Mouse (Mus musculus): ENCODE data around the gene Id1. TPM values are rescaled to one million over a fixed set of nuclear protein-coding genes. Genes with fewer than 3 reads are reported as not detected.

Gene Id1
- polyA plus RNA-seq, 1 experiment from 2014 or later, result 161 TPM

DNA sequence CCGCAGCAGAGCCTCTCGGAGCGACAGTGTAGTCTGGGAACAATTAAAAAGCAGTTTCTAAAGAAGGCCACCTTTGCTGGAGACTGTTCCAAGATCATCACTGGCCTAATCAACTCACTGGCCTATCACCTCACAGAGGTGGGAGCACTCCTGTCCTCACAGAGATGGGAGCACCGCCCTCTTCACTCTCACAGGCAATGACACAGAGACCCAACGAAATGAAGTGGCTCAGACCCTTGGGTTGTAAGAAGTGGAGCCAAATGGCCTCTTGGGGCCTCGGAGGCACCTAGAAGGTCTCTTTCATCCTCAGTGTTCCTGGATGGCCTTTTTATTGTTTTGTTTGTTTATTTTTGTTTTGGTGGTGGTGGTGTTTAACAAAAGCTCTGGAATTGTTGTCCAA, 9.8 kb upstream of the Id1 start:
- Histone ChIP-seq H3K4me1 (peaks cover 78% of the 10 kb centered on the region), H3K4me3 (no peak overlapping the region), H3K9me3 (no peaks in the 10 kb centered on the region), H3K27me3 (replicated peaks; ENCODE audit: low read depth, poor library complexity, severe bottlenecking) (peaks cover 21% of the 10 kb centered on the region), H3K36me3 (replicated peaks) (no peaks in the 10 kb centered on the region), H3K27ac (replicated peaks) (peak overlapping the region; percentile 36; the same call in 1 of the 2 replicates)
- DNase-seq (ENCODE audit: low spot score), result no peak
- WGBS, result 71% methylated on average over 6 of the region's 6 CpGs

DNA sequence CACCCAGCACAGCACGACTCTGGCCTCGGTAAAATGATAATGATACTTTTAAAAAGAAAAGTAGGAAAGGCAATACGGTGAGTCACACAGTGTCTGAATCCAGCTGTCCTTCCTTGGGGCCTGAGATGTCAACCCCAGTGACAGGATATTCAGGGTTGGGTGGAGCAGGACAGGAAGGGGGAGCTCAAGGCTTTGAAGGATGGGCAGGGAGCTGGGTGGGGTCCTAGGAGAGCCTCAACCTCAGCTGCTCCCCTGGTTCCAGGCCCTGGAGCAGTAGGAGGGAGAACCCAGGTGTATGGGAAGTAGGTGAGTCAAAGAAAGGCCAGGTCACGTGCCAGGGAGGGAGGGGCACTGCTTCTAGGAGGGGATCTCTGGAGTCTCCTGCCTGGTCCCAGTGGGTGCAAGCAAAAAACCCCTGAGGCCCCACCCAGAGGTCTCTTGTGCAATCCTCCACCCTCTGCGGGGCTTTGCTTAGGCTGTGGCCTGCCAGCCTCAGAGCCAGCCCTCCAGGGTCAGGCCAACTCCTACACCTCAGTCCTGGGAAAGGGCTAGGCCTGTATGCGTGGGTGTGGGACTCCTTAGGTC, 9.2 kb upstream of the Id1 start:
- H3K4me1 ChIP-seq, result peaks cover 82% of the 10 kb centered on the region
- H3K36me3 ChIP-seq (replicated peaks), result no peaks in the 10 kb centered on the region
- peaks cover 21% of the 10 kb centered on the region for H3K27me3 ChIP-seq (replicated peaks; ENCODE audit: low read depth, poor library complexity, severe bottlenecking)
- H3K27ac ChIP-seq (replicated peaks), result peak overlapping the region; percentile 86
- WGBS, result 75% methylated on average over 6 of the region's 6 CpGs
- H3K9me3 ChIP-seq, result no peaks in the 10 kb centered on the region
- no peak for DNase-seq (ENCODE audit: low spot score)
- no peak overlapping the region for H3K4me3 ChIP-seq

DNA sequence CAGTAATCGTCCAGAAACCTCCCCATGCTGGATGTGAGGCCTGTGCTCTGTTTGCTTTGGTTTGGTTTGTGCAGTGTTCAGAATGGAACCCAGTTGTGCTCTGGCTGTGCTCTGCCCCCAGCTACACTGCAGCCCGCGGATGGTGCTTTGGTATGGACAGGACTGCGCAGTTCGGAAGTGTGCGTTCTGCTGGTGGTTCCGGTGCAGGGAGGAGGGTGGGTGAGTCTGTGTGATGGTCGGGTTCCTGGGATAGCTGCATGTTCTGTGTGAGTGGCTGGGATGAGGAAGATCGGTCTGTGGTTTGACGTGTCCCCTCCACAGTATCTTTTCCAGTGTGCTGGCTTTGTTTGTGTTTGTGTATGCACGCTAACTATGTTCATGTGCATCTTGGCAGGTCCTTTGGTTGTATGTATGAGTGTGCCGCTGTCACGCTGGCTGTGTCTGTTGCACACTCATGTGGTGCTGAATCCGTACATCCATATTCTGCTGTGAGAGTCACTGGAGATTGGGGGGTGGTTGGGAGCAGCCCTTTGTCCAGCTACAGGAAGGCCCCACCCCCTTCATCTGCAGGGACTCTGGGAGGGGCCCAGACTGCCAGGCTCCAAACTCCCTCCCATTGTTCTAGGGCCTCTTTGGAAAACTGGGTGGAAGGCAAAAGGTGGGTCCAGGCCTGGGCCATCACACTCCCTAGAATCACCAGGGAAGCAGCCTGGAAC, 8.1 kb upstream of the Id1 start:
- Histone ChIP-seq H3K4me3 (no peak overlapping the region), H3K27ac (replicated peaks) (peak overlapping the region; percentile 86), H3K4me1 (peaks cover 92% of the 10 kb centered on the region), H3K9me3 (no peaks in the 10 kb centered on the region), H3K36me3 (replicated peaks) (no peaks in the 10 kb centered on the region), H3K27me3 (replicated peaks; ENCODE audit: low read depth, poor library complexity, severe bottlenecking) (peaks cover 18% of the 10 kb centered on the region)
- WGBS, result 79% methylated on average over 14 of the region's 14 CpGs
- no peak for DNase-seq (ENCODE audit: low spot score)

DNA sequence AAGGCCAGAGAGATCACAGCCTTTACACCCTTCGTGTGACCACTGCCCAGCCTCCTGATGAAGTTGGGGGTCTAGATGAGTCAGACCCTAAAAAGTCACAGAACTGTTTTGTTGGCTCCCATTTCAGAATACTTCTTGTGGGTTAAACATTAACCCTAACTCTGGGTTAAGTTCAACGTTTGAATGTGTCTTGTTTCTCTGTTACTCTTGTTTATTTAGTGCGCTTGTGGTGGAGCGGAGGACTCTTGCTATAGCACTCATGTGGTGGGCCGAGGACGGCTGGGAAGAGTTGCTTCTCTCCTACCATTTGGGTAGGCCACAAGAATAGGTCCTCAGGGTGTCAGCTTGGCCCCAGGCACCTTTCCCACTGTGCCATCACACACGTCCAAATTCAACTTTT, 7.5 kb upstream of the Id1 start:
- no peak overlapping the region for H3K4me3 ChIP-seq
- no peaks in the 10 kb centered on the region for H3K9me3 ChIP-seq
- H3K36me3 ChIP-seq (replicated peaks), result no peaks in the 10 kb centered on the region
- H3K27me3 ChIP-seq (replicated peaks; ENCODE audit: low read depth, poor library complexity, severe bottlenecking), result 0 out of 2 replicates have a peak, but pooled peaks cover 12% of the 10 kb centered on the region
- H3K27ac ChIP-seq (replicated peaks), result peak overlapping the region; percentile 86
- H3K4me1 ChIP-seq, result peaks cover 97% of the 10 kb centered on the region
- DNase-seq (ENCODE audit: low spot score), result no peak
- WGBS, result 71% methylated on average over 7 of the region's 7 CpGs

DNA sequence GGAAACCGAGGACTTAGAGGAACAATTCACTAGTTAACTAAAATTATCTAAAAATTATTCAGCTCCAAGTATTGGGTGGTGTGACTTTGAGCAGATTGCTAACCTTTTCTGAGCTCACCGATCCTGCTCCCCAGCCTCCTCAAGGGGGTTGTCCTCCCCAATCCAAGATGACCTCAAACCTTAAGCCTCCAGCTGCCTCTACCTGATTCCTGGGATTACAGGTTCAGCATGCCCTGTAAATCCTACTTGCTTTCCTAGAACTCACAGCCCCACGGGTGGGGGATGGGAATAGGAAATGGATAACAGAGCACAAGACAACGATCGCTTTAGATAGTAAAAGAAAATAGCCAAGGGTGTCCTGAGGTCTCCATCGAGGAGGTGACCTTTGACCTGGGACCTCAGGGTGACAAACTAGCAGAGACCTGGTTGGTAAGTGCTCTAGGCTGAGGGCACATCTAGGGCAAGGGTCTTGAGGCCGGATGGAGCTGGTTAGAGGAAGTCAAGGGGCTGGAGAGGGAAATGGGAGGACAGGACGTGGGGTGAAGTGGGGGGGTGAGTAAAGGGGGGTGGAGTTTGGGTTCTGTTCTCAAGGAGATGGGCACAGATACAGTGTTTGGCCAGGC, 6.9 kb upstream of the Id1 start:
- H3K27ac ChIP-seq (replicated peaks), result peak overlapping the region; percentile 86
- H3K9me3 ChIP-seq, result no peaks in the 10 kb centered on the region
- H3K27me3 ChIP-seq (replicated peaks; ENCODE audit: low read depth, poor library complexity, severe bottlenecking), result 0 out of 2 replicates have a peak, but pooled peaks cover 12% of the 10 kb centered on the region
- peak overlapping the region; percentile 34 for H3K4me3 ChIP-seq
- DNase-seq (ENCODE audit: low spot score), result no peak
- no peaks in the 10 kb centered on the region for H3K36me3 ChIP-seq (replicated peaks)
- 27% methylated on average over 8 of the region's 8 CpGs for WGBS
- peaks cover 97% of the 10 kb centered on the region for H3K4me1 ChIP-seq

DNA sequence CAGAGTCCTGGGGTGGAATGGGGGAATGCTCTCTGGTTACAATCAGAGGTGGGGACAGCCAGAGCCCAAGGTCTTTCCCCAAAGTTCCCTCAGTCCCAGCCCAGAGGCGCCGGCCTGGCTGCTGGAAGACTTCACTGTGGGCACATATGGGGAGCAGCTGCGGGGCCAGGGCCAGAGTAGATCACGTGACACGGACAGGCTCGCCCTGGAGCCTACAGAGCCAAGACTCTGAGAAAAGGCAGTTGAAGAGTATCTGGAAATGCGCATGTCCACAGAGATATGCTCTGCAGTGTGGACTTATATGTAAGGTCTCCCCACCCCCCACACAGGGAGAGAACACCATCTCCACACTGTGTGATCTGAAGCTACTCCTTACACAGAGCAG, 6.4 kb upstream of the Id1 start:
- DNase-seq (ENCODE audit: low spot score), result peak; percentile 93
- H3K36me3 ChIP-seq (replicated peaks), result no peaks in the 10 kb centered on the region
- H3K27me3 ChIP-seq (replicated peaks; ENCODE audit: low read depth, poor library complexity, severe bottlenecking), result 0 out of 2 replicates have a peak, but pooled peaks cover 9% of the 10 kb centered on the region
- WGBS, result 21% methylated on average over 7 of the region's 7 CpGs
- H3K4me3 ChIP-seq, result peak overlapping the region; percentile 34
- H3K27ac ChIP-seq (replicated peaks), result peak overlapping the region; percentile 86
- H3K9me3 ChIP-seq, result no peaks in the 10 kb centered on the region
- H3K4me1 ChIP-seq, result peaks cover 97% of the 10 kb centered on the region

DNA sequence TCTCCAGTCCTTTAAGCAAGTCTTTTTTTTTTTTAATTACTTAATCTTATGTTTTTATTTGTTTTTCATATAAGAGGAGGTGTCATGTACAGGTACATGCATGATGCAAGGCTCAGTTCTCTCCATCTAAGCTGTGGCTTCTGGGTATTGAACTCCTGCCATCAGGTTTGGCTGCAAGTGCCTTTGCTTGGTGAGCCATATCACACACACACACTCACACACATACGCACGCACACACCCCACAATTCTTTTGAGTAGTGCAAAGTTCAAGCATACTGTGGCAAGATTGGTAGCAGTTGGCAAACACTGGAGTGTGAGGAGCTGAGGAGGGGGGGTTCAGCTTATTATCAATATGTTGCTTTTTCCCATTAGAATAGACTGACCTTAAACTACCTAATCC, 2.9 kb upstream of the Id1 start:
- Histone ChIP-seq H3K4me3 (no peak overlapping the region), H3K36me3 (replicated peaks) (peaks cover 10% of the 10 kb centered on the region), H3K4me1 (peaks cover 93% of the 10 kb centered on the region), H3K27me3 (replicated peaks; ENCODE audit: low read depth, poor library complexity, severe bottlenecking) (no peaks in the 10 kb centered on the region), H3K9me3 (no peaks in the 10 kb centered on the region), H3K27ac (replicated peaks) (peak overlapping the region; percentile 96)
- WGBS, result 93% methylated on average over 2 of the region's 2 CpGs
- no peak for DNase-seq (ENCODE audit: low spot score)

DNA sequence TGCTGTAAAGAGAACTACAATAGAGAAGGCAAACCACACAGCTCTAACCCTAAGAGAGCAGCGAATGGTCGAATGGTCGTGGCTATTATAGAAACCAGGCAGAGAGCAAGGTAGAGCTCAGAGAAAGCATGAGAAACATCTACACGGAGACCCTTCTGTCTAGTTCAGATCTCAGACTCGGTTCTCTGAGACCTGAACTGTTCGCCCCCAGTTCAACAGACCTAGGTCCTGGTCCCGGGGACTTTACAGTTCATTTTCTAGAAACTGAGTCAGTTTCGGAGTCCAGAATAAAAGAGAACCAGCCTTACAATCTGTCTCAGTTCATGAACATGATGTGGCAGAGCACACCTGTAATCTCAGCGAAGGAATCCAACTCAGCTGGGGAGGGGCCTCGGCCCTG, 1.6 kb upstream of the Id1 start:
- Histone ChIP-seq H3K9me3 (no peaks in the 10 kb centered on the region), H3K27me3 (replicated peaks; ENCODE audit: low read depth, poor library complexity, severe bottlenecking) (no peaks in the 10 kb centered on the region), H3K4me3 (peak overlapping the region; percentile 86), H3K36me3 (replicated peaks) (peaks cover 11% of the 10 kb centered on the region), H3K27ac (replicated peaks) (peak overlapping the region; percentile 96), H3K4me1 (peaks cover 93% of the 10 kb centered on the region)
- WGBS, result 14% methylated on average over 10 of the region's 10 CpGs
- DNase-seq (ENCODE audit: low spot score), result no peak

DNA sequence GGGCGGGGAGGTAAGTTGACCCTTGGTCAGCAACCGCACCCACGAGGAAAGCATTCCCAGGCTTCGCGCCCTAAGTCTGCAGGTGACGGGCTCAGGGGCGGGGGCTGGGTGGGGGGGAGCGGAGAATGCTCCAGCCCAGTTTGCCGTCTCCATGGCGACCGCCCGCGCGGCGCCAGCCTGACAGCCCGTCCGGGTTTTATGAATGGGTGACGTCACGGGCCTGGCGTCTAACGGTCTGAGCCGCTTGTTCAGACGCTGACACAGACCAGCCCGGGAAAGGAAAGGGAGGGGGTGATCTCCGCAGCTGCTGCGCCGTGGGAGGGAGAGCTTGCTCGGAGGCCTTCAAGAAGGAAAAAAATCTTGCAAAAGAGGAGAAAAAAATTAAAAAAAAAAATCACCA, 1.1 kb upstream of the Id1 start:
- DNase-seq (ENCODE audit: low spot score), result peak; percentile 99
- peak overlapping the region; percentile 96 for H3K27ac ChIP-seq (replicated peaks)
- H3K27me3 ChIP-seq (replicated peaks; ENCODE audit: low read depth, poor library complexity, severe bottlenecking), result no peaks in the 10 kb centered on the region
- under 1% methylated on average over 28 of the region's 28 CpGs for WGBS
- H3K4me1 ChIP-seq, result peaks cover 93% of the 10 kb centered on the region
- no peaks in the 10 kb centered on the region for H3K9me3 ChIP-seq
- peaks cover 11% of the 10 kb centered on the region for H3K36me3 ChIP-seq (replicated peaks)
- H3K4me3 ChIP-seq, result peak overlapping the region; percentile 86

DNA sequence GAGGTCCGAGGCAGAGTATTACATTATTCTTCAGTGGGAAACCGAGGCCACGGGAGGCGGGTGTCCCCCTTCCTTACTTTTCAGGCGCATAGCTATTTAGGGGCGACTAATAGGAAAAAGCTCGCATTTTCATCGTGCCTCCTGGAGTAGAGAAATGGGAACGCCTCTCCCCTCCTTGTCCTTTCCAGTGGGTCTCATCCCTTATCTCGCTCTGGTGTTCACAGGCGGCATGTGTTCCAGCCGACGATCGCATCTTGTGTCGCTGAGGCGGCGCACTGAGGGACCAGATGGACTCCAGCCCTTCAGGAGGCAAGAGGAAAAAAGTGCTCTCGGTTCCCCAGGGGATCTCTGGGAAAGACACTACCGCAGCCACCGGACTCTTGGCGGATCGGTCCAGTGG, 697 bp downstream of the Id1 start:
- peak overlapping the region; percentile 86 for H3K4me3 ChIP-seq
- H3K9me3 ChIP-seq, result no peaks in the 10 kb centered on the region
- WGBS, result under 1% methylated on average over 22 of the region's 22 CpGs
- no peaks in the 10 kb centered on the region for H3K27me3 ChIP-seq (replicated peaks; ENCODE audit: low read depth, poor library complexity, severe bottlenecking)
- peak; percentile 55 for DNase-seq (ENCODE audit: low spot score)
- peak overlapping the region; percentile 96 for H3K27ac ChIP-seq (replicated peaks)
- peaks cover 95% of the 10 kb centered on the region for H3K4me1 ChIP-seq
- H3K36me3 ChIP-seq (replicated peaks), result peaks cover 11% of the 10 kb centered on the region

DNA sequence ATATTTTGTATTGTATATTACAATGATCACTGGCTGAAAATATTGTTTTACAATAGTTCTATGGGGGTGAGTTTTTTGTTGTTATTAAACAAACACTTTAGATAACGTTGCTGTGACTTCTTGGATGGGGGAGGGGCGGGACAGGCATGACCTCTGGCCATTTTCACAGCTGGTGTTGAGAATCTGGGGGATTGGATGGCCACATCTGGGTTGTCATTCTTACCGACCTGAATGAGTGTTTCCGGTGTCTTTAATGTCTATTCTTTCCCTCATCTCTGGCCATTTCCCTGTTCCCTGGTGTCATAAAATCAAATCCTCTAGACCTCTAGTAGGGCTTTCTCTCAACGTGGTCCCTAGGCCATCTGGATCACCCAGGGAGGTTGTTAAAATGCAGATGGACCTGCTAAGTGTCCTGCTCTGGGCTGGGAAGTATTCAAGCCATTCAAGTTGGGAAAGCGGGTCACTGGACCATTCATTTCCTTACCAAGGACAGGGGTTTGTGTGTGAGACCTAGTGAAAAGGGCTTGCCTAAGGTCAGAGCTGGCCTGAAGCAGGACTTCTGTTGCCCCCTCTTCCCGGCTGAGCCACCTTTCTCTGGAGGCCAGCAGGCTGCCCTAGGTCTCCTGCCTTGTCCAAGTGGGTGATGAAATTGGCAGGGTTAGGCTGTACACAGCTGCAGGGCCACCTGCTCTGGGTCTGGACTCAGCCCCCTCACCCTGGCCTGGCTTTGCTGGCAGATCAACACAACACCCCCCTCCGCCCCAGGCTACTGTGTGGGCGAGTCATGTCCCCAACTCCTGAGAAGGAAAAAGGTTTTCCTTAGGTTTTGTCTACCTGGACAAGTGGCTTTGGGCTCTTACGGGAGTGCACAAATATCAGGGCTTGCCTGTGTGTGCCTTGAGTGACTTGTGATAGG, 1.5 kb downstream of the Id1 start:
- peaks cover 95% of the 10 kb centered on the region for H3K4me1 ChIP-seq

DNA sequence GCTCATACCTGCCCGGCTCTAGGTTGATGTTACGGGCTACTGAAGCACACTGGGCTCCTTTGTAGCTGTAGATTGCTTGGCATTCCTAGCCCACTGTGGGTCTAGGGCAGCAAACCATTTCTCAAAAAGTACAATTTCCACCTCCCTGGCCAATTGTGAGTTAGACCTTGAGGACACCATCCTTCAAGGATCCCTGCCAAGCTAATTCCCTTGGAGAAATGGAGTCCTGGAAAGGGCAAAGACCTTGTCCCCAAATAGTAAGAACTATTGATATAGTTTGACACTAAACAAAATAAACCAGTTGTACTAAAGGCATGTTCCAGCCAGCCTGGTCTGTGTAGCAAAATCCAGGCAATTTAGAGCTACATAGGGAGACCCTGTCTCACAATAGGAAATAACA, 2.3 kb downstream of the Id1 start:
- peak overlapping the region; percentile 96 for H3K27ac ChIP-seq (replicated peaks)
- no peak for DNase-seq (ENCODE audit: low spot score)
- H3K9me3 ChIP-seq, result no peaks in the 10 kb centered on the region
- H3K36me3 ChIP-seq (replicated peaks), result peaks cover 11% of the 10 kb centered on the region
- peak overlapping the region; percentile 86 for H3K4me3 ChIP-seq
- 40% methylated on average over 2 of the region's 2 CpGs for WGBS
- no peaks in the 10 kb centered on the region for H3K27me3 ChIP-seq (replicated peaks; ENCODE audit: low read depth, poor library complexity, severe bottlenecking)
- peaks cover 93% of the 10 kb centered on the region for H3K4me1 ChIP-seq

More for the DNA sequence above, 1.5 kb downstream of the Id1 start:
- H3K27ac ChIP-seq (replicated peaks), result peak overlapping the region; percentile 96
- no peaks in the 10 kb centered on the region for H3K27me3 ChIP-seq (replicated peaks; ENCODE audit: low read depth, poor library complexity, severe bottlenecking)
- peak; percentile 63 for DNase-seq (ENCODE audit: low spot score)
- peaks cover 11% of the 10 kb centered on the region for H3K36me3 ChIP-seq (replicated peaks)
- peak overlapping the region; percentile 86 for H3K4me3 ChIP-seq
- 10% methylated on average over 10 of the region's 10 CpGs for WGBS
- no peaks in the 10 kb centered on the region for H3K9me3 ChIP-seq

All from embryonic facial prominence, embryonic 10.5 days (tissue).